Comparison of ENCODE assay signal across 33 mouse cellular contexts in genomic region chr9:106483606-106484005, GRCm38 (mm10). TPM values are rescaled to one million over a fixed set of nuclear protein-coding genes. Genes with fewer than 3 reads are reported as not detected.
DNase-seq lines count a peak whose midpoint lies in the region; ATAC-seq and TF ChIP-seq lines count a peak whose summit lies in the region.
"Had no signal": no experiment of that assay in that cellular context is flagged by ENCODE, and none has a peak within 500 bp of the region (broad histone marks: within the 10 kb centered on the region; RNA-seq: fewer than 3 reads in every experiment).

No protein-coding gene starts in this region.

- H3K4me1 ChIP-seq in limb, embryonic 15.5 days, result peaks cover under 1% of the 10 kb centered on the region; the same call in 1 of the 2 replicates
- no peaks in the 10 kb centered on the region for H3K4me1 ChIP-seq in limb, embryonic 10.5 days
- H3K4me1 ChIP-seq in E14TG2a.4 (replicated peaks; ENCODE audit: low read depth, low read length), result peaks cover 68% of the 10 kb centered on the region
- H3K4me1 ChIP-seq: embryonic facial prominence, embryonic 12.5 days; embryonic facial prominence, embryonic 15.5 days; heart, embryonic 12.5 days; heart, embryonic 15.5 days had no signal

- 90% methylated on average over 17 of the region's 17 CpGs for WGBS in limb, embryonic 15.5 days
- WGBS in limb, embryonic 10.5 days, result 93% methylated on average over 17 of the region's 17 CpGs

- H3K4me2 ChIP-seq in limb, embryonic 15.5 days, result no peak overlapping the region
- H3K4me2 ChIP-seq: embryonic facial prominence, embryonic 12.5 days; embryonic facial prominence, embryonic 15.5 days; heart, embryonic 12.5 days; heart, embryonic 15.5 days; hindbrain, embryonic 13.5 days had no signal

- ATAC-seq in limb, embryonic 15.5 days (ENCODE audit: insufficient number of reproducible peaks, low FRiP score, low TSS enrichment, low read depth), result 0 out of 2 replicates have a peak, but pooled peaks have one; percentile 13
- ATAC-seq: activated CD4-positive, CD25-positive, alpha-beta regulatory T cell, adult 4 months; CD4-positive, CD25-positive, alpha-beta regulatory T cell, adult 4 months; forebrain, embryonic 14.5 days; forebrain, postnatal 0 days; hindbrain, embryonic 16.5 days had no signal

- no peaks in the 10 kb centered on the region for H3K27me3 ChIP-seq in limb, embryonic 15.5 days
- H3K27me3 ChIP-seq in limb, embryonic 10.5 days (ENCODE audit: low read depth, poor library complexity, severe bottlenecking), result no peaks in the 10 kb centered on the region
- H3K27me3 ChIP-seq in E14TG2a.4 (ENCODE audit: insufficient read depth, low read length), result no peaks in the 10 kb centered on the region
- H3K27me3 ChIP-seq: embryonic facial prominence, embryonic 12.5 days; embryonic facial prominence, embryonic 15.5 days; heart, embryonic 12.5 days; heart, embryonic 15.5 days; hindbrain, embryonic 13.5 days had no signal

- DNase-seq in heart, adult 11 months, result peak; percentile 86
- no peak for DNase-seq in heart, adult 8-10 months (ENCODE audit: low spot score)
- no peak for DNase-seq in limb, embryonic 10.5 days (ENCODE audit: low spot score)
- DNase-seq in right cerebral cortex, postnatal 25 days, result peak; percentile 0
- no peak for DNase-seq in right cerebral cortex, postnatal 14 days
- no peak for DNase-seq in left cerebral cortex, postnatal 25 days (ENCODE audit: low spot score in 2 of 2)
- DNase-seq: adrenal gland, adult 8-10 months; adrenal gland, postnatal 25 days; cerebellum, adult 18-20 months; cerebellum, adult 9-10 months; cerebellum, postnatal 25 days; forebrain, postnatal 0 days; heart, postnatal 10 days; heart, postnatal 36 days had no signal

- no peak overlapping the region for H3K9ac ChIP-seq in limb, embryonic 15.5 days
- H3K9ac ChIP-seq: embryonic facial prominence, embryonic 12.5 days; embryonic facial prominence, embryonic 15.5 days; forebrain, postnatal 0 days; heart, embryonic 12.5 days; heart, embryonic 15.5 days; hindbrain, embryonic 13.5 days had no signal

- H3K36me3 ChIP-seq in limb, embryonic 15.5 days, result peaks cover 69% of the 10 kb centered on the region
- H3K36me3 ChIP-seq in limb, embryonic 10.5 days, result peaks cover 74% of the 10 kb centered on the region
- peaks cover 74% of the 10 kb centered on the region for H3K36me3 ChIP-seq in E14TG2a.4 (ENCODE audit: insufficient read depth, low read length)

- intact Hi-C loops in left cerebral cortex, postnatal 25 days (cut with DNase I), result no loop called here

- no peak overlapping the region for H3K27ac ChIP-seq in limb, embryonic 15.5 days
- no peak overlapping the region for H3K27ac ChIP-seq in limb, embryonic 10.5 days
- H3K27ac ChIP-seq: embryonic facial prominence, embryonic 12.5 days; embryonic facial prominence, embryonic 15.5 days; heart, embryonic 15.5 days; hindbrain, embryonic 10.5 days; hindbrain, embryonic 13.5 days had no signal

- no peaks in the 10 kb centered on the region for H3K9me3 ChIP-seq in limb, embryonic 15.5 days
- H3K9me3 ChIP-seq in limb, embryonic 10.5 days (replicated peaks), result no peaks in the 10 kb centered on the region
- no peaks in the 10 kb centered on the region for H3K9me3 ChIP-seq in E14TG2a.4 (ENCODE audit: low read length)
- H3K9me3 ChIP-seq: embryonic facial prominence, embryonic 12.5 days; embryonic facial prominence, embryonic 15.5 days; heart, embryonic 12.5 days; heart, embryonic 15.5 days; hindbrain, embryonic 10.5 days; hindbrain, embryonic 13.5 days had no signal

- TF ChIP-seq CTCF in E14TG2a.4 (conservative IDR thresholded peaks at IDR 0.05; ENCODE audit: low read length), result no peak

- H3K4me3 ChIP-seq in limb, embryonic 15.5 days, result no peak overlapping the region
- no peak overlapping the region for H3K4me3 ChIP-seq in limb, embryonic 10.5 days
- peak overlapping the region; percentile 43 for H3K4me3 ChIP-seq in E14TG2a.4 (replicated peaks; ENCODE audit: low read length)
- H3K4me3 ChIP-seq: embryonic facial prominence, embryonic 12.5 days; embryonic facial prominence, embryonic 15.5 days; heart, embryonic 12.5 days; heart, embryonic 15.5 days; hindbrain, embryonic 10.5 days; hindbrain, embryonic 13.5 days had no signal

RNA-seq across cellular contexts. Expression of gene Parp3, which starts 6.9 kb away (rescaled TPM):
- 10 to 100 TPM; 32.5 to 56.0 (median 41.7) TPM for total RNA-seq in heart, adult 8-10 months (2022)
- 6.1 and 8.5 TPM in 2 replicates for polyA plus RNA-seq in limb, embryonic 15.5 days (2015; fragmentation: Nextera tagmentation; extraction: Ambion mirVana)
- 1.9 and 2.3 TPM in 2 replicates for polyA plus RNA-seq in limb, embryonic 10.5 days (2016; fragmentation: Nextera tagmentation; extraction: Ambion mirVana)
- total RNA-seq in left cerebral cortex, postnatal 25 days (2021), result 1 to 10 TPM; 2.9 to 5.3 TPM

RNA-seq across cellular contexts. Expression of gene Rrp9, which starts 7.8 kb away (rescaled TPM):
- 10 to 100 TPM; 22.5 to 28.3 (median 24.1) TPM for total RNA-seq in heart, adult 8-10 months (2022)
- 39.9 and 40.2 TPM in 2 replicates for polyA plus RNA-seq in limb, embryonic 15.5 days (2015; fragmentation: Nextera tagmentation; extraction: Ambion mirVana)
- 81.6 and 110 TPM in 2 replicates for polyA plus RNA-seq in limb, embryonic 10.5 days (2016; fragmentation: Nextera tagmentation; extraction: Ambion mirVana)
- 10 to 100 TPM; 30.2 to 37.0 TPM for total RNA-seq in left cerebral cortex, postnatal 25 days (2021)

RNA-seq across cellular contexts. Expression of gene Iqcf1, which starts 16.2 kb away (rescaled TPM):
- total RNA-seq in heart, adult 8-10 months (2022), result not detected
- not detected in 2 replicates for polyA plus RNA-seq in limb, embryonic 15.5 days (2015; fragmentation: Nextera tagmentation; extraction: Ambion mirVana)
- not detected in 2 replicates for polyA plus RNA-seq in limb, embryonic 10.5 days (2016; fragmentation: Nextera tagmentation; extraction: Ambion mirVana)
- total RNA-seq in left cerebral cortex, postnatal 25 days (2021), result not detected
- total RNA-seq: adrenal gland, adult 8-10 months; adrenal gland, postnatal 25 days; common myeloid progenitor, adult 5-6 weeks; forebrain, postnatal 0 days; gastrocnemius, adult 8-10 months; gastrocnemius, postnatal 36 days; granulocyte monocyte progenitor cell, adult 5-6 weeks; heart, postnatal 10 days; heart, postnatal 36 days had no signal
- polyA plus RNA-seq: activated CD4-positive, CD25-positive, alpha-beta regulatory T cell, adult 4 months; brain, embryonic 14.5 days; CD4-positive, CD25-positive, alpha-beta regulatory T cell, adult 4 months; embryonic facial prominence, embryonic 12.5 days; embryonic facial prominence, embryonic 15.5 days; forebrain, embryonic 11.5 days; forebrain, embryonic 14.5 days; forebrain, postnatal 0 days; frontal cortex, adult 2 months; heart, embryonic 12.5 days; heart, embryonic 15.5 days; hindbrain, embryonic 10.5 days; hindbrain, embryonic 13.5 days; hindbrain, embryonic 16.5 days had no signal

RNA-seq across cellular contexts. Expression of gene Gpr62, which starts 17.9 kb away (rescaled TPM):
- total RNA-seq in heart, adult 8-10 months (2022), result under 1 TPM in 1 of 4 experiments, not detected in 3; 0.19 TPM
- polyA plus RNA-seq in limb, embryonic 15.5 days (2015; fragmentation: Nextera tagmentation; extraction: Ambion mirVana), result 0.37 and 0.55 TPM in 2 replicates
- 0.16 and 0.59 TPM in 2 replicates for polyA plus RNA-seq in limb, embryonic 10.5 days (2016; fragmentation: Nextera tagmentation; extraction: Ambion mirVana)
- 1 to 10 TPM; 7.7 to 8.6 TPM for total RNA-seq in left cerebral cortex, postnatal 25 days (2021)
- total RNA-seq: common myeloid progenitor, adult 5-6 weeks; granulocyte monocyte progenitor cell, adult 5-6 weeks; heart, postnatal 36 days had no signal
- polyA plus RNA-seq: activated CD4-positive, CD25-positive, alpha-beta regulatory T cell, adult 4 months; CD4-positive, CD25-positive, alpha-beta regulatory T cell, adult 4 months had no signal

RNA-seq across cellular contexts. Expression of gene Pcbp4, which starts 30.5 kb away (rescaled TPM):
- total RNA-seq in heart, adult 8-10 months (2022), result 10 to 100 TPM; 72.2 to 76.0 (median 74.5) TPM
- 83.2 and 91.4 TPM in 2 replicates for polyA plus RNA-seq in limb, embryonic 15.5 days (2015; fragmentation: Nextera tagmentation; extraction: Ambion mirVana)
- polyA plus RNA-seq in limb, embryonic 10.5 days (2016; fragmentation: Nextera tagmentation; extraction: Ambion mirVana), result 275 and 316 TPM in 2 replicates
- total RNA-seq in left cerebral cortex, postnatal 25 days (2021), result 100 to 1,000 TPM; 161 to 166 TPM

Comparison
In these comparisons a context has a peak if more than half of its experiments do, and no peak if none do; other contexts are left out.
1. DNase-seq: peak in heart, adult 11 months (single experiment) and right cerebral cortex, postnatal 25 days (single experiment); none in heart, adult 8-10 months (single experiment), limb, embryonic 10.5 days (single experiment), right cerebral cortex, postnatal 14 days (single experiment) and left cerebral cortex, postnatal 25 days (0 of 2).
2. RNA of gene Parp3, which starts 6.9 kb away (total RNA-seq): 32.5 to 56.0 TPM in heart, adult 8-10 months; 2.9 to 5.3 TPM in left cerebral cortex, postnatal 25 days; every median in the first group is over 4 times any median in the second.